Mouse (Mus musculus) kidney, adult 18-20 months (tissue): ENCODE measurements around the gene Wapl.
A peak's percentile ranks its signal among the peaks of the same experiment; 100 is the strongest.

Source experiments
- DNase-seq: peaks from one replicate; pipeline ENCODE4 v3.0.0; 2021

Gene Wapl

DNA sequence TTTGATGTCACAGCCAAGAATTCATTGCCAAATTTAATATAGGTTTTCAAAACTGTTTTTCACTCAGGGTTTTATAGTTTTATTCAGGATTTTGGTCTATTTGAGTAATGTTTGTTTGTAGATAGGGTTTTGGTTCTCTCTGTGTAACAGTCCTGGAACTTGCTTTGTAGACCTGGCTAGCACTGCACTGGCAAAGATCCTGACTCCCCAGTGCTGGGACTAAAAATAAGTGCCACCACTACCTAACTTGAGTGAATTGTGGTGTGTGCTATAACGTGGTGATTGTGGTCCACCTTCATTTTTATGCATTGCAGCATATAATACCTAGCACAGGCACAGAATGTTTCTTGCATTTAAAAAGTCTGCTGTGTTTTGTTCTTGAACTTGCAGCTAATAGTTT is 23.6 kb downstream of the Wapl start:
- no peak for DNase-seq

DNA sequence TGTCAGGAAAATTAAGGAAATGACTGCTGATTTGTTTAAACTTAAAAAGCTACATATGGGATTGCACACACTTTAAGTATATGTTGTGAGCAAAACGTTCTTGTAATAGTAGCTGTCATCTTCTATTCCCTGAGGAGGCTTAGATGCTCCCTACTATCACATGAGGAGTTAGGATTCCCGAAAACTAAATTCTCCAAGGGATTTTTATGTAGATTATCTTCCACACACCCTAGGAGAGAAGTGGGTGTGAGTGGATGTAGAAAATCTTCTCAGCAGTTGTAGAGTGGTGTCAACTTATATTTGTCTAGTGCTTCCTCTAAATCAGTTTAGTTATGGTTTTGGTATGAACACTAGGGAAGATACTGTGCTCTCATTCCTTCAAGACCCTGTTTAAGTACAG is 36.5 kb downstream of the Wapl start:
- no peak for DNase-seq

GRCm38 (mm10) chr14:34712027-34712426 is 38.3 kb downstream of the Wapl start:
- no peak for DNase-seq

GRCm38 (mm10) chr14:34712857-34713256 is 39.1 kb downstream of the Wapl start:
- DNase-seq = no peak

GRCm38 (mm10) chr14:34718150-34718549 is 44.4 kb downstream of the Wapl start:
- no peak for DNase-seq

DNA sequence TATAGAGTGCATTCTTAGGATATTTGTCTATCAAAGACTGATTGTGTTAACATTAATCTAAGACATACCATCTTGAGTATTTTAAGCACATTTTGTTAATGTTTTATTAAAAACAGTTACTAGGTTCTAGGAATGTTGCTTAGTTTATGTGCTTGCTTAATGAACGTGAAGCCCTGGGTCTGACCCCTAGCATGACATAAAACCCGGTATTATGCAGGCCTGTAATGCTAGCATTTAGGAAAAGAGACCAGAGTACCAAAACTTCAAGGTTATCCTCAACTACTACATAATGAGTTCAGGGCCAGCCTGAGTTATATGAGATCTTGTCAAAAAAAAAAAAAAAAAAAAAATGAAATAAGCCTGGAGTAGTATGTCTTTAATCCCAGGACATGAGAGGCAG is 54.0 kb downstream of the Wapl start:
- no peak for DNase-seq

- no peak for DNase-seq
Observed at GRCm38 (mm10) chr14:34735405-34735804, 61.7 kb downstream of the Wapl start.

DNA sequence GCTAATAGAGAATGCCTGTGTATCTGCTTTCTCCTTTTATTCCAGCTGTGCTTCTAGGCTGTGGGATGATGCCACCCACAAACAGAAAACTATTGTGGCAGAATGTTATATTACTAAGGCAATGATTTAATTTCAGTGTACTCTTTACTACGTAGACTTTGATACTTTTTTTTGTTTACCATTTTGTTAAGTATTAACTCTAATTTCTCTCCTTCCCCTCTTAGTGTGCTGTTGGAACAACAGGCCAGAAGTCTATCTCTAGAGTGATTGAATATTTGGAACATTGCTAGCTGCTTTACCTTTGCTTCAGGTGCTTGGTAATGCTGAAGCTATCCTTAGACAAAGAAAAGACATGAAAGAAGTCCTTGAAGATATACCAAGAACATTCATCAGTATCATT is 71.7 kb downstream of the Wapl start:
- DNase-seq = no peak

- DNase-seq = no peak
Observed at GRCm38 (mm10) chr14:34755731-34756130, 82.0 kb downstream of the Wapl start.

DNA sequence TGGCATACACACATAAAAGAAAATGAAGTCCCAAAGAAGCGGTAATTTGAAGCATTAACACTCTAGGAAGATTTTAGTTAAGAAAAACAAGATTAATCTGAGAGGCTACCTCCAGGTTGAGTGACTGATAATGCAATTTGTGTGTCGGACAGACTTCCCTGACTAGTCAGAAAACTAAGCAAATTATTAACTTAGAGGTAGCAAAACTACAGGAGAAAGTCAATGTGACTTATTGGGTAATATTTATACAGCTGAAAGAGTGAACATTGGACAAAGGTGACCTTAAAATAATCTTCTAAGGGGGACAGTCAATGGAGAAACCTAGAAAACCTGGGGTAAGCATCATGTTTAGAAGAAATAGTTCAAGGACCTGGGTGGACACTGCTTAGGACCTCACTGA is 86.2 kb downstream of the Wapl start:
- DNase-seq = no peak

DNA sequence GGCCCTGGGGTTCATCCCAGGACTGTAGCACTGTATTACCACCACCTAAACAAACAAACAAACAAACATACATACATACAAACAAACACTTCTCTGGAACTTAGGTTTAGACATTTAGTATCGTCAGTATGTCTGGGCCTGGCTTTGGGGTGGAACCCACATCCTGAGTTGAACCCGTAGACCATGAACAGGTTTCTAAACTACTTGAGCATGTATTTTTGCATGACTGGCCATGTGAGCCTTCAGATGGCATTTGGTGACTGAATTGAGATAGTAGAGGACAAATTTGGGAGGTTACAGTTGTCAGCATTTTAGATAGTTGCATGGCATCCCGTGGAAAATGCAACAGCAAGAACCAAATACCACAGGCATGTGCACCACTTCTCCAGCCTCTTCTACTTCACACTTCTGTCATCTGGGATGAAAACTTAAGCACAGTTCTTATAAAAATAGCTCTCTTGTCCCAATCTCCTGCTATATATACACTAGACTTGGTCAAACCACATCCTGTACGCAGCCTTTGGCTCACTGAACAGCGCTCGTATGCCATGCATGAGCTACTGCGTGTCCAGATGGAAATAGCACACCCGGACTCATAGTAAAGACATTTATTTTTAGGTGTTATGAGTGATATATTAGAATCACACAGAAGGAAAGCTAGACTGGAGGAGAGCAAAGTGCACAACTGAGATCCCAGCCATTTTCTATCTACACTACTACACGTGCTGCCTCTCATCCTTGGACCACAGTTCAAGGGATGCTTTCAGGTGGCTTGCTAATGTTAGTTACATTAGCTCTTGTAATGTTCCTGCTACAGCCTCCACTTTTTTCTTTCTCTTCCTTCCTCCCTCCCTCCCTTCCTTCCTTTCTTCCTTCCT is 87.6 kb downstream of the Wapl start:
- no peak for DNase-seq

DNA sequence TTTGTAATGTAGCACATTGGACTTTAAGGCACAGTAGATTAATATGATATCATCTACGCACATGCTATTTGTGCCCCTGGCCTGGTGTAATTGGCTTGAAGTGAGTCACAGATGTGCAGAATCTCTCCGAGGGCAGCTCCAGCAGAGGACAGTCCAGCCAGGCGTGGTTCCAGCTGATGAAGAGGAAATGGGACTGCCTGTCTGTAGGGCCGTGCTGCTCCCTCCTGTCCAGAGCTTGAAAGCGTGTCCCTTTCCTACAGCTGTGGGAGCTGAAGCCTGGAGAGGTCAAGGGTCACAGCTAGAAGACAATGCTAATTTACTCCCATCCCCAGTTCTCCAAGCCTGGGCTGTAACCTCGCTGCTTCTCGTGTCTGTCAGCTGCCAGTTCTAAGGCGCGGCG is 89.0 kb downstream of the Wapl start:
- DNase-seq = no peak

DNA sequence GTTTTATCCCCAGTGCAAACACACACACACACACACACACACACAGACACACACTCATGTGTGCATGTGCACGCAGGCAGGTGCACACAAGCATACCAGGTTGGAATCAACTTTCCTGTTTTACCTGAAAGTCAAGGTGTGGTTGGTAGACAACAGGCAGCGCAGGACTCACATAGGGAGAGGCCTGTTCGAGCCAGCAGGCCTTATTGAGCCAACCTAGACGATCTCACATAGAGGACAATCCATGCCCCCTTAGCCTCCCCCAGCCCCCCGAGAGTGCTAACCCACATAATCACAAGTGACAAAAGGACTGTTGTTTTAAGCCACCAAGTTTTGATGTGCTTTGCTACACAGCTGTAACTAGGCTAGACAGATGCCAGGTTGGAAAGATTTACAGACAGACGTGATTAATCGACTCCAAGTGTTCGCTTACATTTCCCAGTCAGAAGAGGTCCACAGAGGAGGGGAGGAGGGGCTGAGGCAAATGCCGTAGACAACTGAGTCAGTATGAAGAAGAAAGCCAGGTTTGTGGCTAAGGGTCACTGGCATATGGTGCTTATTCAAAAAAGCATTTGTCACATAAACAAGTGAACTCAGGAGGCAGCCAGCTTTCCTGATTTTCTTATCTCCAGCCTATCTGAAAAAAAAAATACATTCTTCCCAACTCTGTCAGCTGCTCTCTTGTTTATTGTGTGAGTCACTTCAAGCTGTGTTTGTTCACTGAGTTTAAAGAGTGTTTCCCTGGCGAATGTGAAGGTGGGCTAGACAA is 90.2 kb downstream of the Wapl start:
- no peak for DNase-seq

DNA sequence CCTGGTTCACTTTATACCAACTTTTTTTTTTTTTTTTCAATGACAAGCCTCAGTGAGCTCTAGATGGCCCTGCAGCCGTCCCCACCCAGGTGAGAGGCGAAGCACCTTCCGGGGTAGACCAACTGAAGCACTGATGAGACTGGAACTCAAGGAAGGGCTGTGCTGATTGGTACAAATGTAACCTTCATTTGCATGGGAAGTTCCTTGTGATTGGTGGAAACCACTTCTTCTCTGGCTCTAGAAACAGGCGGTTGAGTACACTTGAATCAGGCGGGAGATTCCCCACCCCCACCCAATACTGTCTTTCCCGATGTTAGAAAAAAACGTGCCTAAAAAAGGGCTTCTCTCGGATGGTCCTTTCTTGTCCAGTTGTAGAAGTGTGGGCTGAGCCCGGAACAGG is 91.2 kb downstream of the Wapl start:
- DNase-seq = no peak

DNA sequence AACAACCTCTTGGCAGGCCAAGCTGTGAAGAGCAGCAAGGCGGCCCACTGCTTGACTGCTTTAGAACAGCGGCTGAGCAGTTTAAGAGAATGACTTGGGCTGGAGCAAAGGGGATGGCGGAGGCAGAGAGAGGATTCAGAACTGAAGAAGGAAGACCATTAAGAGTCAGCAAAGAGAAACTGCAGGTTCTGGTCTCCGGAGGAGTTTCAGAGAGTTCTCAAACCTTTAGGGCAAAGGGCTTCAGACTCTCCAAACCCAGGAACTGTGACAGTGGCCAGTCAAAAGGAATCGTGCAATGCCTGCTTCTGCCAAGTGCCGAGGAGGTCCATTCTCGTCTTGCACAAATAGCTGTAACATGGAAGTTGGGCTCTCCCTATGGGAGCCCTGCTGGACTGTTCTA is 91.7 kb downstream of the Wapl start:
- no peak for DNase-seq

- DNase-seq = no peak
Observed at GRCm38 (mm10) chr14:34766181-34766580, 92.5 kb downstream of the Wapl start.

DNA sequence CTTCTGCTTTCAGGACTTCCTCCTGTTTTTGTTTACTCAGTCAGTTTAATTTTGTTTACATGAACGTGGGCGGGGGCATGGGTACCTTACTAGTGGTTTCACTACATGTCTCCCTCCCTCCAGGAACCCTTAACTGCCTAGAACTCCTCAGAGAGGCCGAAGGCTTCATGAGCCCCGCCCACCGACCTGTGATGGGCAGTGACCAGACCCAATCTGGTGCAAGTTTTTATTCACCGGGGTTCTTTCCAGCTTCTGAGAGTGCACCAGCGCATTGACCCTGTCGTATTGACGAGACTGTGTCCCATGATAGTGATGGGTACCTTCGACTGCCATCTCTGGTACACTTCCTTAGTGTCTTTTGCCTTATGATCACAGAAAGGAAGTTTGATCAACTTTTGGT is 94.6 kb downstream of the Wapl start:
- DNase-seq = peak; percentile 86

- DNase-seq = peak; percentile 79
Observed at GRCm38 (mm10) chr14:34769021-34769566, 95.4 kb downstream of the Wapl start.

GRCm38 (mm10) chr14:34769567-34770158 is 95.9 kb downstream of the Wapl start:
- no peak for DNase-seq

- DNase-seq = no peak
Observed at GRCm38 (mm10) chr14:34770467-34770866, 96.7 kb downstream of the Wapl start.

GRCm38 (mm10) chr14:34771601-34772000 is 97.9 kb downstream of the Wapl start:
- DNase-seq = no peak

- DNase-seq = no peak
Observed at GRCm38 (mm10) chr14:34772132-34772531, 98.4 kb downstream of the Wapl start.

- DNase-seq = no peak
Observed at GRCm38 (mm10) chr14:34773681-34774080, 100.0 kb downstream of the Wapl start.

DNA sequence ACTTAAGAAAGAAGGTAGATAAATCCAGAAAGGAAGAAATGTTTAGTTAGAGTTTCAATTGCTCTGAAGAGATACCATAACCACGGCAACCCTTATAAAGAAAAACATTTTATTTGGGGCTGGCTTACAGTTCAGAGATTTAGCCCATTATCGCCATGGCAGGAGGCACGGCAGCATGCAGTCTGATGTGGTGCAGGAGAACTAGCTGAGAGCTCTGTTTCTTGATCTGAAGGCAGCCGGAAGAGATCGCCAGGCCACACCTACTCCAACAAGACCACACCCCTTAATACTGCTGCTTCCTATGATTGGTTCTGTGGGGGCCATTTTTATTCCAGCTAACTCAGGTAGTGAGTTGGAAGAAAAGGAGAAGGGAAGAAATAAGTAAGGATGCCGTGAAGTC is 100.5 kb downstream of the Wapl start:
- DNase-seq = no peak
